Mouse (Mus musculus) ES-E14 (cell line): Measurements from ENCODE around the gene C87436.

Experiments
- CHD2 ChIP-seq: IDR thresholded peaks from 2 replicates; pipeline ENCODE4 v1.6.1; 2014; ENCODE audit warnings: mild to moderate bottlenecking, low read depth, low read length, inconsistent platforms
- MAFK ChIP-seq: IDR thresholded peaks from 2 replicates; pipeline ENCODE4 v1.6.1; 2014; ENCODE audit warnings: mild to moderate bottlenecking, low read depth, low read length, inconsistent platforms; ENCODE audit not compliant: insufficient read depth
- ZNF384 ChIP-seq: IDR thresholded peaks from 2 replicates; pipeline ENCODE4 v1.6.1; 2012; ENCODE audit warnings: low read depth, low read length, inconsistent platforms

- TF ChIP-seq CHD2 (no peak), ZNF384 (no peak), MAFK (no peak)
Measured at GRCm38 (mm10) chr6:86445551-86445950, 7.4 kb downstream of the C87436 start.
